Mouse (Mus musculus): ENCODE results near the gene Prpf6. TPM values are rescaled to one million over a fixed set of nuclear protein-coding genes. Genes with fewer than 3 reads are reported as not detected.
A peak's percentile ranks its signal among the peaks of the same experiment; 100 is the strongest.

The Prpf6 gene
- total and polyA plus RNA-seq, 2 experiments from 2014 or later: 23.4 to 31.8 TPM

DNA sequence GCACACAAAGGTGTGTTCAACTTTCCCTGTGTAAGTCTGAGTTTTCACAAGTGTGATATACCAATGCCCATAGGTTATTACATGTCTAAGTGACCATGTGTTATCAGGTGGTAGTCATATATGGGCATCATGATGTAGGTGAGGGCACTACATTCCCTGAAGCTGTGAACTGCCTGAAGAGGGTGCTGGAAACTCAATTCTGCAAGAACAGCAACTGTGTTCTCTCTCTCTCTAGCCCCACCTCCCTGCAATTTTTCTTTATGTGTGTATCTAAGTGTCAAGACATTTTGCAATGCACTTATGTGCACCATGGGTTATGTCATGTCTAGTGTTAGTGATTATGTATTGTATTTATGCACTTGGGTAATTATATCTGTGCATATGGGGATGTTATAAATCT, 2.3 kb downstream of the Prpf6 start:
- Histone ChIP-seq H3K9ac (replicated peaks; ENCODE audit: low read depth, low read length) (no peak overlapping the region), H3K9me3 (replicated peaks; ENCODE audit: control insufficient read depth, low read length) (no peaks in the 10 kb centered on the region), H3K4me3 (ENCODE audit: low read depth, low read length) (no peak overlapping the region), H3K27ac (ENCODE audit: low read depth) (no peak overlapping the region), H3K4me1 (ENCODE audit: control insufficient read depth, insufficient read depth) (peaks cover 22% of the 10 kb centered on the region), H3K4me2 (ENCODE audit: low read depth, low read length) (no peak overlapping the region), H3K27me3 (ENCODE audit: control insufficient read depth, insufficient read depth, low read length) (no peaks in the 10 kb centered on the region), H3K36me3 (replicated peaks; ENCODE audit: control insufficient read depth, insufficient read depth, low read length) (peaks cover 15% of the 10 kb centered on the region)
- DNase-seq (ENCODE audit: low spot score): no peak
- no peak for ATAC-seq (ENCODE audit: insufficient read depth, low read depth)
- TF ChIP-seq CTCF (IDR thresholded peaks at IDR 0.05; ENCODE audit: low read depth): no peak
- no peak for TF ChIP-seq EP300 (IDR thresholded peaks at IDR 0.05; ENCODE audit: low read depth)

DNA sequence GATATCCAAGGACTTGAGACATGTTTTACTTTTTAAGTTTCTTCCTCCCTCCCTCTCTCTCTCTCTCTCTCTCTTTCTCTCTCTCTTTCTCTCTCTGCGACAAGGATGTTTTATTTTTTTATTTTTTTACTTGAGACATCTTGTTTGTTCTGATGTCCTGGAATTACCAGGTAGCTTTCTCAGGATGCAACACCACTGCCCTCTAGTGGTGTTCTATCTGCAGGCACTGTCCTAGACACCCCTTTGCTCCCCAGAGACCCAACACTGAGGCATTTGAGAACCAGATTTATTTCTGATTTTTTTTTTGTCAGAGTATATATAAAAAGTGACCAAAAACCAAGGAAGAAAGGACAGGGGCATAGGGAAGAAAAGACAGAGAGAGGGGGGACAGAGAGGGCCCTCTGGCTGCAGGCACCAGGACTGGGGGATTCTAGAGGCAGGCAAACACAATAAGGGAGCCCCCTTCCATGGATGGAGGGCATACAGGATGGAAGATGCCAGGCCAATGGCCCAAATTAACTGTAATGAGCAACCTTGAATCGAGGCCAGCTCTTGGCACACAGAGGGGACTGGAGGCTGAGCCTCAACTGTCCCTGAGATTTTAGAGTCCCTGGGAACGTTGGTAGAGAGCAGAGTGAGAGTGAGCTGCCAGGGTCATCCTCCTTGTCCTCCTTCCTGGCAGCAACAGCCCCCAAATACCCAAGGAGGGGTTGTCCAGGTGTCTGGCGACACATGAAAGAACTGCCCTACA, 3.5 kb downstream of the Prpf6 start:
- H3K4me1 ChIP-seq (ENCODE audit: control insufficient read depth, insufficient read depth): peaks cover 25% of the 10 kb centered on the region
- H3K36me3 ChIP-seq (replicated peaks; ENCODE audit: control insufficient read depth, insufficient read depth, low read length): peaks cover 3% of the 10 kb centered on the region; the same call in 1 of the 2 replicates
- WGBS: 73% methylated on average over 4 of the region's 4 CpGs
- H3K27me3 ChIP-seq (ENCODE audit: control insufficient read depth, insufficient read depth, low read length): no peaks in the 10 kb centered on the region
- no peak overlapping the region for H3K9ac ChIP-seq (replicated peaks; ENCODE audit: low read depth, low read length)
- no peak overlapping the region for H3K4me3 ChIP-seq (ENCODE audit: low read depth, low read length)
- no peaks in the 10 kb centered on the region for H3K9me3 ChIP-seq (replicated peaks; ENCODE audit: control insufficient read depth, low read length)
- ATAC-seq (ENCODE audit: insufficient read depth, low read depth): no peak
- TF ChIP-seq CTCF (IDR thresholded peaks at IDR 0.05; ENCODE audit: low read depth) (peak; percentile 60), EP300 (IDR thresholded peaks at IDR 0.05; ENCODE audit: low read depth) (no peak)
- DNase-seq (ENCODE audit: low spot score): peak; percentile 33
- no peak overlapping the region for H3K4me2 ChIP-seq (ENCODE audit: low read depth, low read length)
- no peak overlapping the region for H3K27ac ChIP-seq (ENCODE audit: low read depth)

DNA sequence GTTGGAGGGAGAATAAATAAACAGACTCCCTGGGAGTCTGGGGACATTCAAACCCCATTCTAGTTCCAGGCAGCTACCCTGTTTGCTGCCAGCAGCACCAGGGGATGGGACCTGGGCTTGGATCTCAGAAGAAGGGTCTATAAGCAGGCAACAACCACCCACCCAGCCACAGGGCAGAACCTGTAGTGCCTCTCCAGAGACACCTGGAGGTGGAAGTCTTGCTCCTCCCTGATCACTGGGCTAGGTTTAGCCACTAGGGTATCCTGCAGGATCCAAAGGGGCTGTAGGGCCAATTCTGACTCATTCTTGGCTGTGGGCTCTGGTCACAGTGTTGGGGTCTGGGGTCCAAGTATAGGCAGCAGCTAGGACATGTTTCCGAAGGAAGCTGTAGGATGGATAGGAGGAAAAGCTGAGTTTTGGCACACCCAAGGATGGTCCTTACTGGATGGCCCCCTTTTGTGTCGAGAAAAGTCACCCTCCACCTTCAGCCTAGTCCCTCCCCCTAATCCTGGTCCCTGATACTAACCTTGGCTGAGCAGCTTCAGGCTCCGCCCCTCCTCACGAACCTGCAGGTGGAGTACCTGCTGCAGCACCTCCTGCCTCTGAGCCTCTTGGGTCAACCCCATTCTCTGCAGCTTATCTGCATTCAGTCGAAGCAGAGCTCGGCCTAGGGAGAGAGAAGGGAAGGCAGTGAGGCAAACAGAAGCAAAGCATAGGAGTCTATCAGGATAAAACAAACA, 4.7 kb downstream of the Prpf6 start:
- Histone ChIP-seq H3K27me3 (ENCODE audit: control insufficient read depth, insufficient read depth, low read length) (no peaks in the 10 kb centered on the region), H3K27ac (ENCODE audit: low read depth) (no peak overlapping the region), H3K9me3 (replicated peaks; ENCODE audit: control insufficient read depth, low read length) (no peaks in the 10 kb centered on the region), H3K4me2 (ENCODE audit: low read depth, low read length) (no peak overlapping the region), H3K4me1 (ENCODE audit: control insufficient read depth, insufficient read depth) (peaks cover 26% of the 10 kb centered on the region), H3K9ac (replicated peaks; ENCODE audit: low read depth, low read length) (no peak overlapping the region), H3K4me3 (ENCODE audit: low read depth, low read length) (no peak overlapping the region), H3K36me3 (replicated peaks; ENCODE audit: control insufficient read depth, insufficient read depth, low read length) (no peaks in the 10 kb centered on the region)
- TF ChIP-seq CTCF (IDR thresholded peaks at IDR 0.05; ENCODE audit: low read depth) (no peak), EP300 (IDR thresholded peaks at IDR 0.05; ENCODE audit: low read depth) (no peak)
- DNase-seq (ENCODE audit: low spot score) (no peak), ATAC-seq (ENCODE audit: insufficient read depth, low read depth) (no peak)
- WGBS: 61% methylated on average over 6 of the region's 6 CpGs

DNA sequence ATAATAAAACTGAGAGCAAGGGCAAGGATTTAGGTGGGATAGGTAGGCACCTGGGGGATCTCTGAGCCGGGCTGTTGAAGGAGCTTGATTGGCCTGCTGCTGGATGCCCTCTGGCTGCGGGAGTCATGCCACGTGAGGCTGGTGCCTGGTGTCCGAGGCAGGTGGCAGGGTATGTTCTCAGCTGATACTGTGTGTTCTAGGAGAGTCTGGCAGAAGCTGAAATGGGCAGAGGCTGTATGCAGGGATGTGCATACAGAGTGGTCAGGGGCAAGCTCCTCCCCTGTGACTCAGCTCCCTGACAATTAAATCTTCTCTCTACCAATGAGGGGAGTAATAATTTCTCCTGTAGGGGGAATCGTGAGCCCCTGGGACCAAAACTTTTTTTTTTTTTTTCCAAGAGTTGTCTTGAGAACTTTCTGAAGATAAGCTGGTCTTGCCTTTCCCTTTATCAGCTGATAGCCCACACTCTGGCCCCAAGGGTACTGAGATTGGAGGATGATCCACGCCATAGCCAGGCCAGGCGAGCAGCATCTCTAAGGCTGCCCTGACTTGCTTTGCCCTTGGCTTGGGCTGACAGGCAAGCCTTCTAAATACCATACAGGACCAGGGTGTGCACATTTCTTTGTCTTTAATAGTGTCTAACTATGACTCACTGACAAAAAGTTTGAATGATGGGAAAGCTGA, 5.9 kb downstream of the Prpf6 start:
- H3K27ac ChIP-seq (ENCODE audit: low read depth): no peak overlapping the region
- no peak for DNase-seq (ENCODE audit: low spot score)
- H3K4me2 ChIP-seq (ENCODE audit: low read depth, low read length): no peak overlapping the region
- no peak overlapping the region for H3K9ac ChIP-seq (replicated peaks; ENCODE audit: low read depth, low read length)
- ATAC-seq (ENCODE audit: insufficient read depth, low read depth): no peak
- TF ChIP-seq CTCF (IDR thresholded peaks at IDR 0.05; ENCODE audit: low read depth) (no peak), EP300 (IDR thresholded peaks at IDR 0.05; ENCODE audit: low read depth) (no peak)
- no peaks in the 10 kb centered on the region for H3K36me3 ChIP-seq (replicated peaks; ENCODE audit: control insufficient read depth, insufficient read depth, low read length)
- no peaks in the 10 kb centered on the region for H3K9me3 ChIP-seq (replicated peaks; ENCODE audit: control insufficient read depth, low read length)
- H3K27me3 ChIP-seq (ENCODE audit: control insufficient read depth, insufficient read depth, low read length): no peaks in the 10 kb centered on the region
- H3K4me1 ChIP-seq (ENCODE audit: control insufficient read depth, insufficient read depth): peaks cover 28% of the 10 kb centered on the region
- no peak overlapping the region for H3K4me3 ChIP-seq (ENCODE audit: low read depth, low read length)
- WGBS: 69% methylated on average over 7 of the region's 7 CpGs

DNA sequence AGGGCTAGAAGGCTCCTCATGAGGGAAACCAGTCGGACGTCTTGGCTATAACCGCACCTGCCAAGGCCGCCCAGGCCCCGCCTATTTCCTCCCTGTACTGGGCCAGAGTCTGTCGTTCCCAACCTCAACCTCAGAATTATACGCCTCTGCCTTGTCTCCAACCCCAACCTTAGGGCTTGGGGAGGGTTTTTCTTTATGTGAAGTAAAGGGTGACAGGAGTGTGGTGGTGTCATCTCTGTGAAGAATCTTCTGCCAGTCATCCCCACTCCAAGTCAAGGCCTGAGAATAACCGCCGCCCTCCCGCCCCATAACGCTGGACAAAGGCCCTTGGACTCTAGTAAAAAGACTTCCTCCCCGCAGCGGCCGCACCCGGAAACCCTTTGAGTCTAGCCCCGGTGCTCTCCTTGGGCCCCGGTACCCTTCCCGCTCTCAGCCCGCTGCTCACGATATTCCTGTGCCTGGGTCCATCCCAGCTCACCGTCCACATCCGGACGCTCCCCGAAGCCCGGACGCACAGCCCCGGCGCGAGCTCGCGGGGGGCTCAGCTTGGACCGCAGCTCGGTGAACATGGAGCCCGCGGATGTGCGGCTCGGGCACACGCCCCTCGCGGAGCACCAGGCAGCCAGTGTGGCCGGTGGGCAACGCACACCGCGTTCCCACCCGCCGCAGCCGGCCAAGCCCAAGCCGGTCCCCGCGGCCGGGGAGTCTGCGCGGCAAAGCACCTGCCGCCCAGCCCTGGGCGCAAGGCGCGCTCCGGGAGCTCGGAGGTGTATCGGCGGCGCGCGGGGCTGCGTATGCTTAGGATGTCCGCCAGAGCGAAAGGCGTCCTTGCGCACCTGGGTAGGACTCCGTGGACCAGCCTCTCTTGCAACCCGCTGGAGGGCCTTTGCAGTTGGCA, 7.0 kb downstream of the Prpf6 start, which contains the start of gene Samd10:
TSS of gene Samd10 (minus strand) at position 759 of the 898 bp plus-strand sequence.
- H3K9me3 ChIP-seq (replicated peaks; ENCODE audit: control insufficient read depth, low read length): no peaks in the 10 kb centered on the region
- ATAC-seq (ENCODE audit: insufficient read depth, low read depth) (0 out of 2 replicates have a peak, but pooled peaks have one; percentile 12), DNase-seq (ENCODE audit: low spot score) (peak; percentile 34)
- peak within 1 kb of the TSS; percentile 95 for H3K4me2 ChIP-seq (ENCODE audit: low read depth, low read length)
- peak within 1 kb of the TSS; percentile 78 for H3K9ac ChIP-seq (replicated peaks; ENCODE audit: low read depth, low read length)
- TF ChIP-seq CTCF (IDR thresholded peaks at IDR 0.05; ENCODE audit: low read depth): no peak
- TF ChIP-seq EP300 (IDR thresholded peaks at IDR 0.05; ENCODE audit: low read depth): no peak
- H3K27me3 ChIP-seq (ENCODE audit: control insufficient read depth, insufficient read depth, low read length): no peaks in the 10 kb centered on the region
- H3K27ac ChIP-seq (ENCODE audit: low read depth): peak within 1 kb of the TSS; percentile 58; the same call in 1 of the 2 replicates
- 3% methylated on average over 71 of the region's 71 CpGs for WGBS
- peak within 1 kb of the TSS; percentile 86 for H3K4me3 ChIP-seq (ENCODE audit: low read depth, low read length)
- no peaks in the 10 kb centered on the region for H3K36me3 ChIP-seq (replicated peaks; ENCODE audit: control insufficient read depth, insufficient read depth, low read length)
- peaks cover 23% of the 10 kb centered on the region for H3K4me1 ChIP-seq (ENCODE audit: control insufficient read depth, insufficient read depth)
